Mouse (Mus musculus) c-Kit-positive CD71-positive TER-119-positive erythroid progenitor cells, embryonic 14.5 days (primary cell): ENCODE data around the gene Fgf12.

Source experiments
- DNase-seq: peaks from one replicate; pipeline ENCODE4 v3.0.0-alpha.2; 2013; ENCODE audit warnings: low spot score

Fgf12 gene

GRCm38 (mm10) chr16:28610940-28611339 is 141.9 kb downstream of the Fgf12 start:
- no peak for DNase-seq

GRCm38 (mm10) chr16:28603155-28603554 is 149.7 kb downstream of the Fgf12 start:
- no peak for DNase-seq

GRCm38 (mm10) chr16:28601723-28602122 is 151.1 kb downstream of the Fgf12 start:
- DNase-seq, result no peak

- DNase-seq, result no peak
Observed at GRCm38 (mm10) chr16:28596112-28596511, 156.8 kb downstream of the Fgf12 start.

GRCm38 (mm10) chr16:28593075-28593915 is 159.6 kb downstream of the Fgf12 start:
- peak; percentile 24 for DNase-seq

- DNase-seq, result no peak
Observed at GRCm38 (mm10) chr16:28592466-28592865, 160.4 kb downstream of the Fgf12 start.

GRCm38 (mm10) chr16:28591583-28591982 is 161.3 kb downstream of the Fgf12 start:
- no peak for DNase-seq

- no peak for DNase-seq
Observed at GRCm38 (mm10) chr16:28572212-28572611, 180.7 kb downstream of the Fgf12 start.

- DNase-seq, result no peak
Observed at GRCm38 (mm10) chr16:28564716-28565217, 188.1 kb downstream of the Fgf12 start.

GRCm38 (mm10) chr16:28564075-28564715 is 188.7 kb downstream of the Fgf12 start:
- peak; percentile 3 for DNase-seq

- no peak for DNase-seq
Observed at GRCm38 (mm10) chr16:28562847-28563246, 190.0 kb downstream of the Fgf12 start.

- DNase-seq, result no peak
Observed at GRCm38 (mm10) chr16:28555219-28555618, 197.6 kb downstream of the Fgf12 start.

- DNase-seq, result no peak
Observed at GRCm38 (mm10) chr16:28539423-28539822, 213.4 kb downstream of the Fgf12 start.

GRCm38 (mm10) chr16:28517596-28518524 is 235.0 kb downstream of the Fgf12 start:
- peak; percentile 42 for DNase-seq

GRCm38 (mm10) chr16:28512446-28512845 is 240.4 kb downstream of the Fgf12 start:
- no peak for DNase-seq

- no peak for DNase-seq
Observed at GRCm38 (mm10) chr16:28511413-28511812, 241.5 kb downstream of the Fgf12 start.

GRCm38 (mm10) chr16:28497971-28498607 is 254.8 kb downstream of the Fgf12 start:
- DNase-seq, result no peak

- DNase-seq, result no peak
Observed at GRCm38 (mm10) chr16:28491711-28492110, 261.2 kb downstream of the Fgf12 start.

GRCm38 (mm10) chr16:28490515-28490914 is 262.4 kb downstream of the Fgf12 start:
- DNase-seq, result peak; percentile 10

GRCm38 (mm10) chr16:28484920-28485319 is 267.9 kb downstream of the Fgf12 start:
- no peak for DNase-seq

- no peak for DNase-seq
Observed at GRCm38 (mm10) chr16:28479022-28479421, 273.8 kb downstream of the Fgf12 start.

- no peak for DNase-seq
Observed at GRCm38 (mm10) chr16:28476651-28477050, 276.2 kb downstream of the Fgf12 start.
